Mouse (Mus musculus) bone marrow, adult 2 months (tissue): Measurements from ENCODE around the gene Sesn3.

Experiments
- CTCF ChIP-seq: fragments of 200-500 bp; IDR thresholded peaks from 2 replicates; pipeline ENCODE4 v1.5.1; 2011; ENCODE audit warnings: low read length, control low read depth; ENCODE audit not compliant: control insufficient read depth, insufficient read depth
- POLR2A ChIP-seq: fragments of 200-500 bp; IDR thresholded peaks from 2 replicates; pipeline ENCODE4 v1.6.1; 2011; ENCODE audit warnings: low read depth, mild to moderate bottlenecking, control low read depth, low read length, borderline replicate concordance; ENCODE audit not compliant: control insufficient read depth

- no peak for TF ChIP-seq CTCF
- no peak for TF ChIP-seq POLR2A
Observed at GRCm38 (mm10) chr9:14285036-14285435, 10.2 kb downstream of the Sesn3 start.
